Mouse (Mus musculus): ENCODE results near the gene Tiam1. TPM values are rescaled to one million over a fixed set of nuclear protein-coding genes. Genes with fewer than 3 reads are reported as not detected.
A peak's percentile ranks its signal among the peaks of the same experiment; 100 is the strongest.

Gene Tiam1
- polyA plus RNA-seq, 1 experiment from 2014 or later: 24.9 TPM

- H3K27me3 ChIP-seq (ENCODE audit: control insufficient read depth, insufficient read depth, low read length): no peaks in the 10 kb centered on the region
- ATAC-seq (replicated peaks; ENCODE audit: insufficient number of reproducible peaks, low FRiP score, low TSS enrichment): no peak
- no peak overlapping the region for H3K4me3 ChIP-seq (ENCODE audit: low read depth, low read length)
- H3K4me1 ChIP-seq (ENCODE audit: control insufficient read depth, insufficient read depth, low read length): no peaks in the 10 kb centered on the region; the same call in 1 of the 2 replicates
- peaks cover 4% of the 10 kb centered on the region; the same call in 1 of the 2 replicates for H3K36me3 ChIP-seq (ENCODE audit: control insufficient read depth, insufficient read depth, low read length)
- no peaks in the 10 kb centered on the region for H3K9me3 ChIP-seq (replicated peaks; ENCODE audit: control insufficient read depth, low read length)
- H3K4me2 ChIP-seq: no peak overlapping the region
- 81% methylated on average over 5 of the region's 5 CpGs for WGBS (ENCODE audit: insufficient replicate concordance)
- H3K9ac ChIP-seq (ENCODE audit: low read depth, low read length): no peak overlapping the region
- H3K27ac ChIP-seq (ENCODE audit: low read depth, low read length): no peak overlapping the region
Observed at GRCm38 (mm10) chr16:89801493-89801892, 342.1 kb downstream of the Tiam1 start.

GRCm38 (mm10) chr16:89799772-89800171 is 343.8 kb downstream of the Tiam1 start:
- no peaks in the 10 kb centered on the region for H3K27me3 ChIP-seq (ENCODE audit: control insufficient read depth, insufficient read depth, low read length)
- H3K36me3 ChIP-seq (ENCODE audit: control insufficient read depth, insufficient read depth, low read length): peaks cover 4% of the 10 kb centered on the region; the same call in 1 of the 2 replicates
- H3K27ac ChIP-seq (ENCODE audit: low read depth, low read length): no peak overlapping the region
- H3K4me2 ChIP-seq: no peak overlapping the region
- 69% methylated on average over 12 of the region's 12 CpGs for WGBS (ENCODE audit: insufficient replicate concordance)
- no peaks in the 10 kb centered on the region for H3K9me3 ChIP-seq (replicated peaks; ENCODE audit: control insufficient read depth, low read length)
- H3K9ac ChIP-seq (ENCODE audit: low read depth, low read length): no peak overlapping the region
- no peaks in the 10 kb centered on the region; the same call in 1 of the 2 replicates for H3K4me1 ChIP-seq (ENCODE audit: control insufficient read depth, insufficient read depth, low read length)
- no peak overlapping the region for H3K4me3 ChIP-seq (ENCODE audit: low read depth, low read length)
- no peak for ATAC-seq (replicated peaks; ENCODE audit: insufficient number of reproducible peaks, low FRiP score, low TSS enrichment)

DNA sequence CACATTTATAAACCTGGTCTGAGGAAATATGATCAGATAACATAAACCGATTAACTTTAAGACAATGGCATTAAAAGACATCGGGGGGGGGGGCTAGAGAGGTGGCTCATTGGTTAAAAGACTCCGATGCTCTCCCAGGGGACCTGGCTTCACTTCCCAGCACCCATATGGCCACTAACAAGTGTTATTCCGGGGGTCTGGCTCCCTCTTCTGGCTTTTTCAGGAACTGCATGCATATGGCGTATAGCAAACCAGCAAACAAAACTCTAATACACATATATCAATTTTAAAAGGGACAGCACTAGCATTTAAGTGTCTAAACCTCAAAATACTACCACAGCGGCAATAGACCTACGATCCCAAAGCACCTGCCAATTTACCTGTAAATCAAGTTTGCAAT is 347.0 kb downstream of the Tiam1 start:
- Histone ChIP-seq H3K9ac (ENCODE audit: low read depth, low read length) (no peak overlapping the region), H3K36me3 (ENCODE audit: control insufficient read depth, insufficient read depth, low read length) (no peaks in the 10 kb centered on the region; the same call in 1 of the 2 replicates), H3K4me2 (no peak overlapping the region), H3K9me3 (replicated peaks; ENCODE audit: control insufficient read depth, low read length) (no peaks in the 10 kb centered on the region), H3K4me1 (ENCODE audit: control insufficient read depth, insufficient read depth, low read length) (no peaks in the 10 kb centered on the region; the same call in 1 of the 2 replicates), H3K27me3 (ENCODE audit: control insufficient read depth, insufficient read depth, low read length) (no peaks in the 10 kb centered on the region), H3K4me3 (ENCODE audit: low read depth, low read length) (no peak overlapping the region), H3K27ac (ENCODE audit: low read depth, low read length) (no peak overlapping the region)
- 87% methylated on average over 7 of the region's 7 CpGs for WGBS (ENCODE audit: insufficient replicate concordance)
- ATAC-seq (replicated peaks; ENCODE audit: insufficient number of reproducible peaks, low FRiP score, low TSS enrichment): no peak

GRCm38 (mm10) chr16:89789792-89790434 is 353.7 kb downstream of the Tiam1 start:
- H3K4me3 ChIP-seq (ENCODE audit: low read depth, low read length): no peak overlapping the region
- peak; percentile 52 for ATAC-seq (replicated peaks; ENCODE audit: insufficient number of reproducible peaks, low FRiP score, low TSS enrichment)
- no peaks in the 10 kb centered on the region for H3K9me3 ChIP-seq (replicated peaks; ENCODE audit: control insufficient read depth, low read length)
- no peaks in the 10 kb centered on the region for H3K27me3 ChIP-seq (ENCODE audit: control insufficient read depth, insufficient read depth, low read length)
- H3K9ac ChIP-seq (ENCODE audit: low read depth, low read length): no peak overlapping the region
- H3K4me2 ChIP-seq: no peak overlapping the region
- H3K4me1 ChIP-seq (ENCODE audit: control insufficient read depth, insufficient read depth, low read length): peaks cover 12% of the 10 kb centered on the region
- peaks cover 1% of the 10 kb centered on the region for H3K36me3 ChIP-seq (ENCODE audit: control insufficient read depth, insufficient read depth, low read length)
- H3K27ac ChIP-seq (ENCODE audit: low read depth, low read length): peak overlapping the region; percentile 62
- WGBS (ENCODE audit: insufficient replicate concordance): 40% methylated on average over 9 of the region's 9 CpGs

DNA sequence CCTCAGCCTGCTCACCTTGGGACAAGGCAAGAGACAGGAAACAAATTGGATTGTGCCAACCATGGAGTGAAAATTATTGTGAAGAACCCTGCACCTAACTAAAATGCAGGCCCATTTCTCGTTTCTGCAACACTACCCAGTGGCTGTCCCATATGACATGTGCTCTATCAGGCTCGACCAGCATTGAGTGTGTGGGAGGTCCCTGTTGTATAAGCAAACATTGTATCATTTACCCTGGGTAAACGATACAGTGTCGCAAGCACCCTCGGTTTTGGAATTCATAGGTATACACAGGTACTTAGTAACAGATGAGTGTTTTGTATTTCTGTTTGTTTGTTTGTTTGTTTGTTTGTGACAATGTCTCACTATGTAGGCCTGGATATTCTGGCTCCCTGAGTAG is 357.8 kb downstream of the Tiam1 start:
- no peak overlapping the region for H3K9ac ChIP-seq (ENCODE audit: low read depth, low read length)
- no peak overlapping the region for H3K4me2 ChIP-seq
- H3K4me1 ChIP-seq (ENCODE audit: control insufficient read depth, insufficient read depth, low read length): peaks cover 12% of the 10 kb centered on the region
- WGBS (ENCODE audit: insufficient replicate concordance): 82% methylated on average over 5 of the region's 5 CpGs
- no peak for ATAC-seq (replicated peaks; ENCODE audit: insufficient number of reproducible peaks, low FRiP score, low TSS enrichment)
- no peaks in the 10 kb centered on the region for H3K27me3 ChIP-seq (ENCODE audit: control insufficient read depth, insufficient read depth, low read length)
- no peak overlapping the region for H3K4me3 ChIP-seq (ENCODE audit: low read depth, low read length)
- no peak overlapping the region for H3K27ac ChIP-seq (ENCODE audit: low read depth, low read length)
- peaks cover 2% of the 10 kb centered on the region for H3K36me3 ChIP-seq (ENCODE audit: control insufficient read depth, insufficient read depth, low read length)
- no peaks in the 10 kb centered on the region; the same call in 1 of the 2 replicates for H3K9me3 ChIP-seq (replicated peaks; ENCODE audit: control insufficient read depth, low read length)

- WGBS (ENCODE audit: insufficient replicate concordance): 68% methylated on average over 3 of the region's 3 CpGs
- no peaks in the 10 kb centered on the region for H3K27me3 ChIP-seq (ENCODE audit: control insufficient read depth, insufficient read depth, low read length)
- no peak overlapping the region for H3K4me3 ChIP-seq (ENCODE audit: low read depth, low read length)
- ATAC-seq (replicated peaks; ENCODE audit: insufficient number of reproducible peaks, low FRiP score, low TSS enrichment): no peak
- H3K4me1 ChIP-seq (ENCODE audit: control insufficient read depth, insufficient read depth, low read length): no peaks in the 10 kb centered on the region
- no peaks in the 10 kb centered on the region; the same call in 1 of the 2 replicates for H3K9me3 ChIP-seq (replicated peaks; ENCODE audit: control insufficient read depth, low read length)
- H3K9ac ChIP-seq (ENCODE audit: low read depth, low read length): no peak overlapping the region
- H3K36me3 ChIP-seq (ENCODE audit: control insufficient read depth, insufficient read depth, low read length): no peaks in the 10 kb centered on the region
- no peak overlapping the region for H3K27ac ChIP-seq (ENCODE audit: low read depth, low read length)
- H3K4me2 ChIP-seq: no peak overlapping the region
Observed at GRCm38 (mm10) chr16:89779705-89780104, 363.9 kb downstream of the Tiam1 start.

DNA sequence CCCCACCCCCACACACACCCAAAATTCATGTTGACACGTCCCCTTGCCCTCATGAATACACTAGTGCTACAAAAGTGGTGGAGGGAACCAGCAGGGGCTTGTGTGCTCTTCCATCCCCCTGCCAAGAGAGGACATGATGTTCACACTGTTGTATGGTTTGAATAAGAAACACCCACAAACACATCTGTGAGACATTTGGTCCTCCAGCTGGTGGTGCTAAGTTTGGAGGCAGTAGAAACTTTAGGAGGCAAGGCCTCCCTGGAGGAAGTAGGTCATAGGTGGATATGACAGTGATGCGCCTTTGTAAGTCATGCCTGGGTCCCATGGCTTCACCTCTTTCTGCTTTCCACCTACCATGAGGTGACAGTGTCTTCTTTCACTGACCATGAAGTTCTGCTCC is 366.1 kb downstream of the Tiam1 start:
- no peaks in the 10 kb centered on the region for H3K36me3 ChIP-seq (ENCODE audit: control insufficient read depth, insufficient read depth, low read length)
- H3K9ac ChIP-seq (ENCODE audit: low read depth, low read length): no peak overlapping the region
- H3K27me3 ChIP-seq (ENCODE audit: control insufficient read depth, insufficient read depth, low read length): no peaks in the 10 kb centered on the region
- no peak overlapping the region for H3K27ac ChIP-seq (ENCODE audit: low read depth, low read length)
- H3K4me2 ChIP-seq: no peak overlapping the region
- H3K4me1 ChIP-seq (ENCODE audit: control insufficient read depth, insufficient read depth, low read length): no peaks in the 10 kb centered on the region
- no peak for ATAC-seq (replicated peaks; ENCODE audit: insufficient number of reproducible peaks, low FRiP score, low TSS enrichment)
- no peak overlapping the region for H3K4me3 ChIP-seq (ENCODE audit: low read depth, low read length)
- no peaks in the 10 kb centered on the region; the same call in 1 of the 2 replicates for H3K9me3 ChIP-seq (replicated peaks; ENCODE audit: control insufficient read depth, low read length)
- 73% methylated on average over 2 of the region's 2 CpGs for WGBS (ENCODE audit: insufficient replicate concordance)

- H3K4me3 ChIP-seq (ENCODE audit: low read depth, low read length): no peak overlapping the region
- peaks cover 6% of the 10 kb centered on the region for H3K9me3 ChIP-seq (replicated peaks; ENCODE audit: control insufficient read depth, low read length)
- no peak for ATAC-seq (replicated peaks; ENCODE audit: insufficient number of reproducible peaks, low FRiP score, low TSS enrichment)
- H3K4me2 ChIP-seq: peak overlapping the region; percentile 84
- no peak overlapping the region for H3K27ac ChIP-seq (ENCODE audit: low read depth, low read length)
- no peaks in the 10 kb centered on the region for H3K4me1 ChIP-seq (ENCODE audit: control insufficient read depth, insufficient read depth, low read length)
- no peak overlapping the region for H3K9ac ChIP-seq (ENCODE audit: low read depth, low read length)
- no peaks in the 10 kb centered on the region for H3K36me3 ChIP-seq (ENCODE audit: control insufficient read depth, insufficient read depth, low read length)
- WGBS (ENCODE audit: insufficient replicate concordance): 34% methylated on average over 10 of the region's 10 CpGs
- H3K27me3 ChIP-seq (ENCODE audit: control insufficient read depth, insufficient read depth, low read length): no peaks in the 10 kb centered on the region
Observed at GRCm38 (mm10) chr16:89774553-89774913, 369.0 kb downstream of the Tiam1 start.
